Mouse (Mus musculus): ENCODE measurements around the gene Gm13305. TPM values are rescaled to one million over a fixed set of nuclear protein-coding genes. Genes with fewer than 3 reads are reported as not detected.
"Not testable (repeated sequence)": the region's sequence is repeated elsewhere in the genome, so short reads cannot be mapped to it uniquely, and the experiment has no call there.

Gm13305 gene
- total RNA-seq (2021), result 1 to 10 TPM in 1 of 2 experiments, not detected in 1; 2.6 TPM
- long read RNA-seq, experiment 1, result 0 reads
- long read RNA-seq, experiment 2, partial matches to known transcripts, result 1 of 1 reads
- long read RNA-seq, experiment 2, other reads (novel, unspliced or antisense), result 0 of 1 reads

GRCm38 (mm10) chr4:42168503-42168902 lies at the start of gene Gm13305:
TSS of gene Gm13305 (minus strand) at chr4:42168603.
- H3K27ac ChIP-seq; intact Hi-C loops (cut with DNase I); DNase-seq; H3K4me3 ChIP-seq: not testable (repeated sequence)

GRCm38 (mm10) chr4:42184980-42185372 lies 16.6 kb upstream of the Gm13305 start:
- DNase-seq; H3K27ac ChIP-seq; H3K4me3 ChIP-seq; intact Hi-C loops (cut with DNase I): not testable (repeated sequence)

- DNase-seq; H3K27ac ChIP-seq; H3K4me3 ChIP-seq; intact Hi-C loops (cut with DNase I): not testable (repeated sequence)
Measured at GRCm38 (mm10) chr4:42184324-42184979, 16.0 kb upstream of the Gm13305 start.

- H3K27ac ChIP-seq, result not testable (repeated sequence)
Measured at GRCm38 (mm10) chr4:42183234-42184197, 15.1 kb upstream of the Gm13305 start.

GRCm38 (mm10) chr4:42178243-42178642 lies 9.8 kb upstream of the Gm13305 start:
- intact Hi-C loops (cut with DNase I); H3K27ac ChIP-seq; H3K4me3 ChIP-seq; DNase-seq: not testable (repeated sequence)

More at GRCm38 (mm10) chr4:42183234-42184197, 15.1 kb upstream of the Gm13305 start:
- intact Hi-C loops (cut with DNase I); H3K4me3 ChIP-seq; DNase-seq: not testable (repeated sequence)

- H3K27ac ChIP-seq; intact Hi-C loops (cut with DNase I): not testable (repeated sequence)
Measured at GRCm38 (mm10) chr4:42153136-42153535, 15.3 kb downstream of the Gm13305 start, which contains the start of gene Gm13306. TSS of gene Gm13306 (plus strand) at chr4:42153436.

GRCm38 (mm10) chr4:42114517-42114916 lies 53.9 kb downstream of the Gm13305 start, which contains the start of gene Gm13304:
TSS of gene Gm13304 (plus strand) at chr4:42114817.
- intact Hi-C loops (cut with DNase I); H3K4me3 ChIP-seq; H3K27ac ChIP-seq; DNase-seq: not testable (repeated sequence)

More at GRCm38 (mm10) chr4:42153136-42153535, 15.3 kb downstream of the Gm13305 start, which contains the start of gene Gm13306:
- not testable (repeated sequence) for DNase-seq, H3K4me3 ChIP-seq

Other genes with a start within 250 kb of the Gm13305 start
- gene Gm20878, start 227.0 kb downstream of the Gm13305 start, total RNA-seq (2021), result 1 to 10 TPM in 1 of 2 experiments, not detected in 1; 1.4 TPM
- under 1 TPM in 1 of 2 experiments, not detected in 1; 0.08 TPM for gene Fam205a4, start 202.5 kb downstream of the Gm13305 start, total RNA-seq (2021)
- gene Gm21093, start 133.9 kb downstream of the Gm13305 start, total RNA-seq (2021), result not detected
- gene Gm3893, start 77.4 kb downstream of the Gm13305 start, total RNA-seq (2021), result not detected
- gene Gm13304, start 53.8 kb downstream of the Gm13305 start, total RNA-seq (2021), result 10 to 100 TPM; 10.7 to 11.2 TPM
- not detected for gene Gm13306, start 15.2 kb downstream of the Gm13305 start, total RNA-seq (2021)
- 1 to 10 TPM in 1 of 2 experiments, under 1 TPM in 1; 0.89 to 2.3 TPM for gene Gm10600, start 72.0 kb upstream of the Gm13305 start, total RNA-seq (2021)
- gene Ccl21b, start 87.2 kb upstream of the Gm13305 start, total RNA-seq (2021), result not detected
- gene Gm21953, start 125.7 kb upstream of the Gm13305 start, total RNA-seq (2021), result not detected
- not detected for gene Fam205a3, start 149.7 kb upstream of the Gm13305 start, total RNA-seq (2021)